Mouse (Mus musculus): ENCODE measurements around the gene Serhl.

GRCm38 (mm10) chr15:83057533-83057932 lies 31.8 kb upstream of the Serhl start:
- peak; percentile 6; the same call in 1 of the 2 replicates for TF ChIP-seq CTCF (IDR thresholded peaks at IDR 0.05; ENCODE audit: control insufficient read depth, insufficient read depth, low read length)
- no peak for TF ChIP-seq POLR2A (IDR thresholded peaks at IDR 0.05; ENCODE audit: borderline replicate concordance, control insufficient read depth, low read depth, low read length)

Data from bone marrow, adult 2 months (tissue).